Mouse (Mus musculus) hematopoietic multipotent progenitor cell, adult 10-12 weeks (in vitro differentiated cells): ENCODE data around the gene Rhox10. TPM values are rescaled to one million over a fixed set of nuclear protein-coding genes. Genes with fewer than 3 reads are reported as not detected.

Experiments
- polyA plus RNA-seq: library from polyadenylated mRNA; stranded (reverse); fragments of >175 nt; gene quantifications from 2 replicates; pipeline ENCODE4 v1.2.3, GENCODE M21; 2012; ENCODE audit warnings: low replicate concordance

Gene Rhox10
- not detected in 2 replicates for polyA plus RNA-seq

GRCm38 (mm10) chrX:38066175-38066574, at the start of gene Rhox10:
Gene Rhox10, plus strand, starts transcription at chrX:38066475.

DNA sequence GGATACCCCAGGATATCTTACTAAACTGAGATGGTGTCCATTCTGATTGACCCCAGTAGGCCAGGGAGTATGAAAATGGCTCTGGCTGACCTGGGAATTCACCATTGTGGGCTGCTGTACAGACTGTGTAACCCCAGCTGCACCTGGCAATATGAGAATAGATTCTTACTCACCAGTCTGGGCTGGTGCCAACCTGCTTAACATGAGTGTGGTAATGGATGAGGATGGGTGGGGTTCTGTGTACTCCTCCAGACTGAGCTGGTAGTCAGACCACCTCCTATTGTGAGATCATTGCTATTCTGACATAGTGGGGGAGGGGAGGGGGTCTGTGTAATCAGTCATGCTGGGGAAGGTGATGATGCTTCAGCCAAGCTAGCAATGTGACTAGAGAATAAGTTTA, 47.7 kb upstream of the Rhox10 start, which contains the start of gene Btg1-ps1:
Gene Btg1-ps1 (minus strand): TSS at position 219 of the 400 bp plus-strand sequence.

GRCm38 (mm10) chrX:38043014-38043413, 23.3 kb upstream of the Rhox10 start, which contains the start of gene Btg1-ps2:
Gene Btg1-ps2, minus strand, starts transcription at chrX:38043114.

DNA sequence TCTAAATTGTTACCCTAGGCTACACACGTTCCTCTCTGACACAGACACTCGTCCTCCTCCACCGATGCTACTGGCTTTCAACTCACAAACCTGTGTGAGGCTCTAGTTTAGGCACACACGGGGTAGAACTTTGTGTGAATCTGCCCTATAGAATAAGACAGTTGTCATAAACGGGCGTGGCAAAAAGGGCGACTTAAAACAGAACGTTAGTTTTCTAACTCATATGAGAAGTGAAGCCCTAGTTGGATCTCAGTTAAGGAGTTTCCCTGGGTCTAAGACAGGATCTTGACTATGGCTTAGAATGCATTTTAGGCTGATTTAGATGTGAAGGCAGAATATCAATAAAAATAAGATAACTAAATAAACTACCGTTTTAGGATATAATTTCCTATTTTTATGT, 18.8 kb downstream of the Rhox10 start, which contains the start of gene Rhox11:
Gene Rhox11 (minus strand): TSS at position 101 of the 400 bp plus-strand sequence.

GRCm38 (mm10) chrX:38110807-38111206, 44.5 kb downstream of the Rhox10 start, which contains the start of gene Rhox12:
Gene Rhox12, minus strand, starts transcription at chrX:38110907.

DNA sequence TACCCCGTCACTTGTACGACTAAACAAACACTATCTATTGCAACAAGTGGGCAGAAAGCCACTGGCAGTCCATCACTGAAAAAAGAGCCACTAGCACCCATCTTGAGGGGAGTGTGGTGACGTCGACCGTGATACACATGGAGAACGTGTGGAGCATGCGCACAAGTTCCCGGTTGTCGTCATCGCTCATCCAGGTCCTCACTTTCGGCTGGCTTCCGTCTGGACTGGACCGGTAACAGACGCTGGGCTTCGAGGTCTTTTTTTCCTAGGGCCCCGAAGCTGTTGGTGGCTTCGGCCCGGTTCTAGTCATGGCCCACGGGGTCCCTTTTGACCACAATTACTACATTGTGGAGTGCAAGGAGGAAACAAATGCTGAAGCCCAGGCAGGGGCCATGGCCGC, 54.7 kb downstream of the Rhox10 start, which contains the start of gene Rhox13:
Gene Rhox13 (plus strand): TSS at position 238 of the 400 bp plus-strand sequence.

Other genes with a start within 250 kb of the Rhox10 start
- not detected in 2 replicates for gene Rhox6, start 239.6 kb upstream of the Rhox10 start, polyA plus RNA-seq
- not detected in 2 replicates for gene Rhox7a, start 234.8 kb upstream of the Rhox10 start, polyA plus RNA-seq
- gene Rhox8, start 187.5 kb upstream of the Rhox10 start, polyA plus RNA-seq: not detected in 2 replicates
- gene Rhox7b, start 169.2 kb upstream of the Rhox10 start, polyA plus RNA-seq: not detected in 2 replicates
- gene Rhox9, start 164.7 kb upstream of the Rhox10 start, polyA plus RNA-seq: 0.07 TPM in 1 of 2 replicates, not detected in the other
- gene Btg1-ps1, start 47.7 kb upstream of the Rhox10 start, polyA plus RNA-seq: not detected in 2 replicates
- not detected in 2 replicates for gene Btg1-ps2, start 23.4 kb upstream of the Rhox10 start, polyA plus RNA-seq
- gene Rhox11, start 18.7 kb downstream of the Rhox10 start, polyA plus RNA-seq: not detected in 2 replicates
- not detected in 2 replicates for gene Rhox12, start 44.4 kb downstream of the Rhox10 start, polyA plus RNA-seq
- gene Rhox13, start 54.7 kb downstream of the Rhox10 start, polyA plus RNA-seq: not detected in 2 replicates
- gene Zbtb33, start 123.3 kb downstream of the Rhox10 start, polyA plus RNA-seq: 3.6 and 4.1 TPM in 2 replicates
- 0.08 TPM in 1 of 2 replicates, not detected in the other for gene Tmem255a, start 186.0 kb downstream of the Rhox10 start, polyA plus RNA-seq
- not detected in 2 replicates for gene Atp1b4, start 249.7 kb downstream of the Rhox10 start, polyA plus RNA-seq